Mouse (Mus musculus) intestine, embryonic 15.5 days (tissue): ENCODE data around the gene Fryl. TPM values are rescaled to one million over a fixed set of nuclear protein-coding genes. Genes with fewer than 3 reads are reported as not detected.

ENCODE experiments used
- ATAC-seq: fragments of 200-750 bp; cut with Nextera tagmentation; 2 replicates; pipeline ENCODE4 v1.8.0; 2017; ENCODE audit warnings: moderate TSS enrichment, moderate library complexity
- H3K27ac ChIP-seq: fragments of 300-500 bp; sonication (generic); 2 replicates; pipeline ENCODE4 v1.5.1; 2015; ENCODE audit warnings: mild to moderate bottlenecking, inconsistent platforms
- H3K27me3 ChIP-seq: fragments of 300-500 bp; sonication (generic); replicated peaks from 2 replicates; pipeline ENCODE4 v1.6.1; 2015; ENCODE audit warnings: inconsistent platforms
- H3K36me3 ChIP-seq: fragments of 300-500 bp; sonication (generic); 2 replicates; pipeline ENCODE4 v1.6.1; 2015; ENCODE audit warnings: inconsistent platforms
- H3K4me1 ChIP-seq: fragments of 300-500 bp; sonication (generic); replicated peaks from 2 replicates; pipeline ENCODE4 v1.6.1; 2015; ENCODE audit warnings: inconsistent platforms
- H3K4me2 ChIP-seq: fragments of 300-500 bp; sonication (generic); replicated peaks from 2 replicates; pipeline ENCODE4 v1.6.1; 2015; ENCODE audit warnings: mild to moderate bottlenecking, inconsistent platforms
- H3K4me3 ChIP-seq: fragments of 300-500 bp; sonication (generic); replicated peaks from 2 replicates; pipeline ENCODE4 v1.5.1; 2015; ENCODE audit warnings: inconsistent platforms
- H3K9ac ChIP-seq: fragments of 300-500 bp; sonication (generic); 2 replicates; pipeline ENCODE4 v1.6.1; 2015; ENCODE audit warnings: inconsistent platforms
- H3K9me3 ChIP-seq: fragments of 300-500 bp; sonication (generic); 2 replicates; pipeline ENCODE4 v1.6.1; 2016; ENCODE audit warnings: inconsistent platforms
- WGBS: fragments of 180-500 bp; shearing (Covaris S2); methylation state at CpG from one replicate; pipeline ENCODE4 v1.1.7; 2015; 5-methylcytosine and 5-hydroxymethylcytosine counted together
- polyA plus RNA-seq: library from polyadenylated mRNA; unstranded; fragments of >200 nt; fragmentation: Nextera tagmentation; extraction: Ambion mirVana; gene quantifications from 2 replicates; pipeline ENCODE4 v1.2.1, GENCODE M21; 2015

Gene Fryl
- polyA plus RNA-seq, 1 experiment from 2014 or later: 28.4 TPM

DNA sequence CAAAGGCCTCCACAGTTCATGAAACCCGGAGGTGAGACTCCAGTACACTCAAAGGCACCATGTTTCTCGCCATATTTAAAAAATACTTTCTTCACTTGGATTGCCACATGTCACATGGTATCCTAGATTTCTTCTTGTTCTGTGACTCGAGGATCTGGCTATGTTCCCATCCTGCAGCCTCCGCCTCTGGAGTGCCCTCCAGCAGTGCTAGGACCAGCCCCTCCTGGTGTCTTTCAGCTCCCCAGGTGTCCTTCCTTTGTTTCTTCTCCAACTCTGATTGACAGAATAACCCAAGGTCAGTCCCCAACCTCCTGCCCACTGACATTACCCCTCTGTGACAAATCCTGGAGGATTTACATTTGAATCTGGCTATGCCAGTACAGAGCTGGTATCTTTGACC, 26.2 kb downstream of the Fryl start:
- no peak overlapping the region for H3K27ac ChIP-seq
- ATAC-seq: no peak

DNA sequence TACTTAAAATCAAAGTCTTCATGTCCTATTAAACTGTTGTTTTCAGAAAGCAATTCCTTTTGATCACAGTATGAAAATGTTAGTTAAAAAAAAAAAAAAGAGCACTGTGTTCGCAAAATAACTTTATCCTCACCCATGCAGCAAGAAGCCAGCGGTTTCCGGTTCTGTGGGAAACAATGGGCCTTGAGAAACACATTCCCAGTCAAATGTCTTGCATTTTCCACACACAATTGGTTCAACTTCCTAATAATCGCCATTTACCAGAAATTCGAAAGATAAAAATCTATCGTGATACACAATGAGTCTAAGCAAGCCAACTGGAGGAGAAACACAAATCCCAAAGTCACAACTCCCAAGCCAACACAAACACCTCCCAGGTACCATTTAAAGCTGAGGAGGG, 27.0 kb downstream of the Fryl start:
- WGBS: 77% methylated on average over 6 of the region's 6 CpGs
- no peak for ATAC-seq
- Histone ChIP-seq H3K4me3 (no peak overlapping the region), H3K36me3 (no peaks in the 10 kb centered on the region), H3K27ac (no peak overlapping the region), H3K4me1 (peaks cover 15% of the 10 kb centered on the region), H3K4me2 (no peak overlapping the region), H3K9me3 (no peaks in the 10 kb centered on the region), H3K27me3 (no peaks in the 10 kb centered on the region), H3K9ac (no peak overlapping the region)

More for the DNA sequence above, 26.2 kb downstream of the Fryl start:
- Histone ChIP-seq H3K9me3 (no peaks in the 10 kb centered on the region), H3K9ac (no peak overlapping the region), H3K4me3 (no peak overlapping the region), H3K4me1 (peaks cover 15% of the 10 kb centered on the region), H3K36me3 (no peaks in the 10 kb centered on the region), H3K4me2 (no peak overlapping the region), H3K27me3 (no peaks in the 10 kb centered on the region)
- 57% methylated on average over 4 of the region's 4 CpGs for WGBS

DNA sequence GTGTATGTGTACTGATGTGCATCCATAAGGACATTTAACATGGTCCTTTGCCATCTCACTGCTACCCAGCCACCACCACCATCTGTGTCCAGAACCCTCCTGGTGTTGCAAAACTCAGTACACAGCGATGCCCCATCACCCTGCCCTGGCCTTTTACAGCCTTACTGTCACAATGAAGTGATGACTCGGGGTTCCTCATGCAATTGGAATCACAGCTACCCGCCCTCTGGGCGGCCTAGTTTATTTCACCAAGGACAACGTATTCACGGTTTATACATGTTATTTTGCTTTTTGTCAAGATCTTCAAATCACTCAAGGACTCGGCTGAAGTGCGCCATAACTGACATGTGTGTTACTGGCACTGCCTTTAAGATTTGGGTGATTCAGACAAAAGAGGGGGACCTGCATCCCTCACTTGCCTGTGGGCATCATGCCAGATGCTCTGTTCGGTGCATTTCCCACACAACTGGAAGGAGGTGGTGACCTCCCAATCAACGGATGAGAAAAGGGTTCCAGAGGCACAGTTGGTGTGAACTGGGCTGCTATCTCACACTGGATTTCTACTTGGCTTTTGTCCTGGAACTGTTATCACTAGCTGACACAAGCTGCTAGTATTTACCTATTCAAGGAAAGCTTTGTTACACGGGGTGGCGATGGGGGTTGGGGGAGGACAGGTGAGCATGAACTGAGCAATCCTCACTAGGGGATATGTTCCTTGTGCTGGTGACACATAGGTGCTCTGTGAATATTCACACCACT, 27.9 kb downstream of the Fryl start:
- WGBS: 76% methylated on average over 12 of the region's 12 CpGs
- H3K9me3 ChIP-seq: no peaks in the 10 kb centered on the region
- H3K4me1 ChIP-seq: peaks cover 12% of the 10 kb centered on the region
- no peak overlapping the region for H3K4me2 ChIP-seq
- no peak overlapping the region for H3K27ac ChIP-seq
- no peaks in the 10 kb centered on the region for H3K36me3 ChIP-seq
- ATAC-seq: no peak
- no peaks in the 10 kb centered on the region for H3K27me3 ChIP-seq
- H3K4me3 ChIP-seq: no peak overlapping the region
- H3K9ac ChIP-seq: no peak overlapping the region

DNA sequence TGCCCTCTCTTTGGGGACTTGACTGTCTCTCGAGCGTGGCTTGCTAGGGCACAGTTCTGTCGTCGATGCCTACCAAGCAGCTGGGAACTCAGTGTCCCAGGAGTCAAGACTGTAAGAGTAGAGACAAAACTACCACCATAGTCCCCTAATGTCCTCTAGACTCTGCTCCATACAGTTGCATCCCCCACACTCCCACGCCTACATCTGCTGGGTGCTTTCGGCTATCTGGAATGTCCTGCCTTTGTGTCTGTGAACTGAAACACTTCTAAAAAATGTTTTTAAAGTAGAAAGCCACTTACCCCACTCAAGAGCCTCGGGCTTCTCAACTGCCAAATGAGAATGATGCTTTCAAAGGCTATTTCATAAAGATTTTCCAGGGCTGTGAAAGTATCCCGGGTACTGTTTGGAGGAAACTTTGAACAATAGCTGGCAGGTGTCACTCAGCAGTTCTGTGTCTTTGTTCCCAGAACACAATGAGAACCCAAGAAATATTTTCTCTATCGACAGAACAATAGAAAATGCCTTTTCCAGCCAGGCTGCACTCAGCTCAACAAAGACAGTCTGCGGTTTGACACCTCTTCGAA, 28.8 kb downstream of the Fryl start:
- no peak overlapping the region for H3K4me3 ChIP-seq
- no peak for ATAC-seq
- H3K36me3 ChIP-seq: no peaks in the 10 kb centered on the region
- H3K9me3 ChIP-seq: no peaks in the 10 kb centered on the region
- no peak overlapping the region for H3K4me2 ChIP-seq
- H3K9ac ChIP-seq: no peak overlapping the region
- H3K27ac ChIP-seq: no peak overlapping the region
- peaks cover 10% of the 10 kb centered on the region for H3K4me1 ChIP-seq
- 84% methylated on average over 11 of the region's 11 CpGs for WGBS
- no peaks in the 10 kb centered on the region for H3K27me3 ChIP-seq

DNA sequence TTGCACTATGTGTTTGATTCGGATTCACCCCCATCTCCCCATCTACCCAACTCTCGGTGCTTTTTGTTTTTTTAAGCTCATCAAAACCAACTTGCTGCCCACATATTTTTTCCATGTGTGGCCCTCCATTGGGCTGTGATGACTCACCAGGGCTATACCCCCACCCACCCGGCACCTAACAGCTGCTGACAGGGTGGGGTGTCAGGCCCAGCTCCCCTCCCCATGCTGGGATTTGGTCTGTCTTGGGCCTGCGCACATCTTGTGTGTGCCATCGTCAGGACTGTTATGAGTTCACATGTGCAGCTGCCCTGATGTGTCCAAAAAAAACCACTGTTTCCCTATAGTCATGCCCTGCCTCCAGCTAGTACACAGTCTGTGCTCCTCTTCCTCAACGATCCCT, 33.4 kb downstream of the Fryl start:
- no peak for ATAC-seq
- H3K27me3 ChIP-seq: no peaks in the 10 kb centered on the region
- WGBS: 68% methylated on average over 6 of the region's 6 CpGs

DNA sequence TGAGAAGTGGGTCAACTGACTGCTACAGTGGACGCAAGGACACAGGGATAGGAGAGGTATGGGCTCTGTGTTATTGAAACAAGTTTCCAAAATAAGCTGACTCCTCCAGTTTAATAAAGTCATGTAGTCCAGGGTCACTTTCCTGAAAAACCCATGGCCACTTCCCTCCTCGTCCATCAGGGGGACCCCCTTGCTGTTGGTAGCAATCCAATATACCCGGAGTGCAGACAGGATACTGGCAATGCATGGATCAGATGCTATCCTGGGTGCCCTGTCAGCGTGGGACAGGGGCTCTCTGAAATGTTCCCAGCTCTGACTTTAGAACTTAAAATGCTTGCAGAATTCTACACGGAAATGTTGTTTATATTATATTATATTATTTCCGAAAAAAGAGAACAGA, 34.0 kb downstream of the Fryl start:
- no peak overlapping the region for H3K4me2 ChIP-seq
- no peak for ATAC-seq
- no peak overlapping the region for H3K4me3 ChIP-seq
- no peaks in the 10 kb centered on the region for H3K27me3 ChIP-seq
- WGBS: 45% methylated on average over 6 of the region's 6 CpGs
- no peaks in the 10 kb centered on the region for H3K36me3 ChIP-seq
- no peak overlapping the region for H3K27ac ChIP-seq
- no peaks in the 10 kb centered on the region for H3K9me3 ChIP-seq
- no peak overlapping the region for H3K9ac ChIP-seq
- no peaks in the 10 kb centered on the region for H3K4me1 ChIP-seq

More for the DNA sequence above, 33.4 kb downstream of the Fryl start:
- H3K4me3 ChIP-seq: no peak overlapping the region
- no peak overlapping the region for H3K9ac ChIP-seq
- H3K27ac ChIP-seq: no peak overlapping the region
- no peaks in the 10 kb centered on the region for H3K36me3 ChIP-seq
- no peaks in the 10 kb centered on the region for H3K9me3 ChIP-seq
- no peaks in the 10 kb centered on the region for H3K4me1 ChIP-seq
- no peak overlapping the region for H3K4me2 ChIP-seq

DNA sequence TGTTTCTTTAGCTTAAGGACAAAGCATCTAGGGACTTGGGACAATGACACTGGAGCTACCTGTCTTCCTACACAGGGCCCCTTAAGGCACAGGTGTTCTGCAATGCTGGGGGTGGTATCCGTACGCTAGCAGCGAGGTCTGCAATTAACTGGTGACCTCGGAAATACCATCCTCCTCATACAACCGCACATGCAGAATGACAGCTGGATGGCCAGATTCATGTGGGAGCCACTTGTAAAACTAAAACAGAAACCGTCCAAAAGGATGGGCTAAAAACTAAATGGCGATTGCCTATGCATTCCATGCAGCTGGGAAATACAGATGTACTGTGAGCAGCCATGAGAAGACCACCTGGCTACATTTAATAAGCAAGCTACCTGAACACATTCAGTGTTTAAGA, 34.6 kb downstream of the Fryl start:
- Histone ChIP-seq H3K27ac (no peak overlapping the region), H3K4me3 (no peak overlapping the region), H3K9ac (no peak overlapping the region), H3K4me2 (no peak overlapping the region), H3K4me1 (no peaks in the 10 kb centered on the region), H3K9me3 (no peaks in the 10 kb centered on the region), H3K27me3 (no peaks in the 10 kb centered on the region), H3K36me3 (no peaks in the 10 kb centered on the region)
- ATAC-seq: no peak
- 75% methylated on average over 7 of the region's 7 CpGs for WGBS

DNA sequence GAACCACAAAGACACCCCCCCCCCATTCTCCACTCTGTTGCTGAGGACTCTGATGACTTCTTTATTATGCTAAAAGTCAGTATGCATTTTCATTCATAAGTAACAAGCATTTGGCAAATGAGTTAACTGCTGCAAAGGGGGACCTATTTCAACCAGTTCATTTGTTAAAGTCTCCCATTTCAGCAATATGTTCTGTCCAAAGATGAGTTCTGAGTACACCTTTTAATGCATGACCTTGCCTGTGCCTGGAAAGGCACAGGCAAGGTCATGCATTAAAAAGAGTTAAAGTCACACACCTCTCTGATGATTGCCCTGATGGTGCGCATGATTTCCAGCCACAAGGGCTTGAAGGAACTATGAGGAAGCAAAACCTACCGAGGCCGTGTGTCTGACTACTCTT, 36.7 kb downstream of the Fryl start:
- no peak overlapping the region for H3K27ac ChIP-seq
- H3K27me3 ChIP-seq: no peaks in the 10 kb centered on the region
- H3K36me3 ChIP-seq: no peaks in the 10 kb centered on the region
- WGBS: 73% methylated on average over 3 of the region's 3 CpGs
- no peaks in the 10 kb centered on the region for H3K9me3 ChIP-seq
- H3K4me3 ChIP-seq: no peak overlapping the region
- no peak for ATAC-seq
- H3K4me1 ChIP-seq: no peaks in the 10 kb centered on the region
- H3K9ac ChIP-seq: no peak overlapping the region
- no peak overlapping the region for H3K4me2 ChIP-seq

DNA sequence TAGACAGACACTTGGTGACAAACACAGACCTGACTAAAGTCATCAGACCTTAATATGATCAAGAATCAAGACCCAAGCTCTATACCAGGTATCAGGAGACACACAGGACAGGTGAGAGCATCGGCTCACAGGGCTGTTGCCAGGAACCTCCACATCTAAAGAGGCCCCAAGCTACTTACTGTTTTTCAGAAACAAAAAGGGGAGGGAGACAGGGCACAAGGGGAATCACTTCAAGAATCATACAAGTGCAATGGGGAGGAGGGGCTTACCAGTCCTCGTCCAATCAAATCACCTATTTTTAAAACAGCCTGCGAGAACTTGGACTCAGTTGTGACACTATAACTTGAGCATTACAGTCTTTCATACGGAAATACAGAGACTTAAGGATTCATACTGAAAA, 38.4 kb downstream of the Fryl start:
- H3K4me3 ChIP-seq: no peak overlapping the region
- ATAC-seq: no peak

DNA sequence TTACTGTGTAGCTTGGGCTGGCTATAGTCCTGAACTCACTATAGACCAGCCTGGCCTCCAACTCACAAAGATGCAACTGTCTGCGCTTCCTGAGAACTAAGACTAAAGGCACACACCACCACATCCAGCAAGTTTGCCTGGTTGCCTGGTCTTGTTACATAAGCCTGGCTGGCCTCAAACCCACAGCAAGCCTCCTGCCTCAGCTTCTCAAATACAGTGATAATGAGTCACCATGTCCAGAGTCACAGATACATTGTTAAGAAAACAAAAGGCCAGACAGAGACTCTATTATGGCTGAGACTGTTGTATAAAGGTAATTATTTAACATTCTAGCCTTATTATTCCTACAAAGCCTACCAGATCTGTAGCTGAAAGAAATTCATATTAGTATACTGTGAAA, 39.3 kb downstream of the Fryl start:
- Histone ChIP-seq H3K9ac (no peak overlapping the region), H3K4me3 (no peak overlapping the region), H3K4me1 (no peaks in the 10 kb centered on the region), H3K27me3 (no peaks in the 10 kb centered on the region), H3K27ac (no peak overlapping the region), H3K36me3 (0 out of 2 replicates have a peak, but pooled peaks cover 3% of the 10 kb centered on the region), H3K4me2 (no peak overlapping the region), H3K9me3 (no peaks in the 10 kb centered on the region)
- 100% methylated on average over 1 of the region's 1 CpGs for WGBS
- no peak for ATAC-seq

More for the DNA sequence above, 38.4 kb downstream of the Fryl start:
- Histone ChIP-seq H3K4me1 (no peaks in the 10 kb centered on the region), H3K27ac (no peak overlapping the region), H3K9me3 (no peaks in the 10 kb centered on the region), H3K9ac (no peak overlapping the region), H3K4me2 (no peak overlapping the region), H3K27me3 (no peaks in the 10 kb centered on the region), H3K36me3 (0 out of 2 replicates have a peak, but pooled peaks cover 3% of the 10 kb centered on the region)
- WGBS: 90% methylated on average over 4 of the region's 4 CpGs

DNA sequence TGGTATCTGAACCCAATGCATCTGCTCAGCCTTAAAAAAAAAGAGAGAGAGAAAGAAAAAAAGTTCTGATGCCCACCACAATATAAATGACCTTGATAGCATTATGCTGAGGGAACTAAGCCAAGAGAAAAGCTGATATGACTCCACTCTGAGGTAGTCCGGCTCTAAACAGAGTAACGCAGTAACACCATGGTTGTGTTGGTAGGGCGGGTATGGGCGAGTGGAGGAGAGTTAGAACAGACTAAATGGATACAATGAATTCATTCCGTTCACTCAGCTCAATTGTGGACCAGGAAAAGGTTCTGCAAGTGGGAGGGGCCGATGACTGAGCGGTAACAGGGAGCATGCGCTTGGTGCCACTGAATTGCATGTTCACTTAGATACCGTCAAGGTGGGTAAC, 40.4 kb downstream of the Fryl start:
- Histone ChIP-seq H3K9ac (no peak overlapping the region), H3K4me3 (no peak overlapping the region), H3K4me2 (no peak overlapping the region), H3K9me3 (no peaks in the 10 kb centered on the region), H3K27me3 (no peaks in the 10 kb centered on the region), H3K4me1 (no peaks in the 10 kb centered on the region), H3K36me3 (0 out of 2 replicates have a peak, but pooled peaks cover 3% of the 10 kb centered on the region), H3K27ac (no peak overlapping the region)
- no peak for ATAC-seq
- whole genome bisulfite sequencing: 91% methylated on average over 9 of the region's 9 CpGs

DNA sequence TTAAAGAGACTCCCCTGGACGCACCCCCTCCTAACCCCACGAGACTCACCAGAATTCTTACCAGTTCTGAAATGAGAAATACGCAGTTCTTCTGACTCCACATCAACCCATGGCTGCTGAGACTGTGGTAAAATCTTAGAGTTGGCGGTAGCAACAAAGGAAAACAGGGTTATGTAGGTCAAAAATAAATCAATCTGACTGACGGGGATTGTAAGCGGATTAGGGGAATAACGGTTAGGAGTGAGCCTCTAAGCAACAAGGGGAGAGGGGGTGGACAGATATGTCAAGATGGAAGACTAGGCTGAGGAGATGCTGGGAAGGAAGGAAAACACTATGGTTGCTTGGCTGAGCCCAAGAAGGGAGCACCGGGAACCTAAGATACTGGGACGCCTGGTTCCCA, 44.0 kb downstream of the Fryl start:
- 84% methylated on average over 9 of the region's 9 CpGs for WGBS
- no peak for ATAC-seq

DNA sequence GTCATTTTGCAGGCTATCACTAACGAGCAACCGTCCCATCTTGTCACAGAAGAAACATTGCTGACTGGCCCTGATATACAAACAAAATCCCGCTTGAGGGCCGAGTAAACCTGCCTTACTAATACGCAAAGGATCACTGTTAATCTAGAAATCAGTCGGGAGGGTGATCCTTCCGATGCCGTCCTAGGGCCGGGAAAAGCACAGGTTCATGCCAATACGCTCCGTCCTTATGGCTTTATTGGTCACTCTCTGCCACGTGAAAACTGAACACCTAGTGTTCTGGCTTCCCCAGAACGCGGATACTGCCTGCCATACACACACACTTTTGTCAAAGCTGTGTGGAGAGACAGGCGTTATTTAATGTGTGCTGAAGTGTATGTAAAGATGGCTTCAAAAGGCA, 44.5 kb downstream of the Fryl start:
- H3K4me1 ChIP-seq: peaks cover 4% of the 10 kb centered on the region; the same call in 1 of the 2 replicates
- ATAC-seq: no peak
- H3K27me3 ChIP-seq: no peaks in the 10 kb centered on the region
- H3K9ac ChIP-seq: no peak overlapping the region
- no peak overlapping the region for H3K27ac ChIP-seq
- H3K36me3 ChIP-seq: peaks cover 5% of the 10 kb centered on the region; the same call in 1 of the 2 replicates
- 86% methylated on average over 15 of the region's 15 CpGs for WGBS
- no peak overlapping the region for H3K4me2 ChIP-seq
- no peaks in the 10 kb centered on the region for H3K9me3 ChIP-seq
- no peak overlapping the region for H3K4me3 ChIP-seq

More for the DNA sequence above, 44.0 kb downstream of the Fryl start:
- no peak overlapping the region for H3K9ac ChIP-seq
- H3K27me3 ChIP-seq: no peaks in the 10 kb centered on the region
- H3K27ac ChIP-seq: no peak overlapping the region
- H3K36me3 ChIP-seq: peaks cover 5% of the 10 kb centered on the region; the same call in 1 of the 2 replicates
- H3K4me1 ChIP-seq: peaks cover 4% of the 10 kb centered on the region; the same call in 1 of the 2 replicates
- no peak overlapping the region for H3K4me3 ChIP-seq
- no peaks in the 10 kb centered on the region for H3K9me3 ChIP-seq
- no peak overlapping the region for H3K4me2 ChIP-seq
